Mouse (Mus musculus) G1E (cell line): Measurements from ENCODE around the gene Chst11.

ENCODE experiments used
- CTCF ChIP-seq: IDR thresholded peaks from 2 replicates; pipeline ENCODE4 v1.5.1; 2012; ENCODE audit warnings: low read depth, low read length, inconsistent platforms, mixed read lengths
- TAL1 ChIP-seq: conservative IDR thresholded peaks from 2 replicates; pipeline ENCODE4 v1.6.1; 2012; ENCODE audit warnings: low read depth, low read length, inconsistent platforms, mixed read lengths

GRCm38 (mm10) chr10:83111046-83111445 lies 125.7 kb downstream of the Chst11 start:
- TF ChIP-seq CTCF (no peak), TAL1 (no peak)
